Mouse (Mus musculus) neutrophil, adult 83 days (primary cell): ENCODE results near the gene Olfr1135. TPM values are rescaled to one million over a fixed set of nuclear protein-coding genes. Genes with fewer than 3 reads are reported as not detected.

ENCODE experiments used
- total RNA-seq, 2 experiments: library from RNA; stranded (reverse); gene quantifications; one replicate each; pipeline ENCODE4 v1.2.4; 2023

Gene Olfr1135
- total RNA-seq, result not detected

DNA sequence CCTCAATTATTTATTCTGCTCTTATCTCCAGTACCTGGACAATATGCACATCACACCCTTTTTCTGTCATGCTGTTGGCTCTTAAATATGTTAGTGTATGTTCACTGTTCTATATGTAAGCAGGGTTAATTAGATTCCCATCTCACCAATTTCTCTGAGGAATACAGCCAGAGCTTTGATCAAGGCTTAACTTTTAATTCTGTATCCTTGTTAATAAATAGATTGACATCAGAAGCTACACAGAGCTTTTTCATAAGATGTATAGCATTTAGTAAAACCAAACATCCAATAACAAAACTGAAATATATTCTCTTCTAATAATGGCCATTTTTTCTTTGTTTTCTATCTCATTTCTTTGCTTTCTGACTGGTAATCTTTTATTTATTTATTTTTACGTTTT lies at the start of gene Olfr1135:
TSS of gene Olfr1135 (minus strand) at position 101 of the 400 bp plus-strand sequence.

GRCm38 (mm10) chr2:87713079-87713478 lies 39.6 kb upstream of the Olfr1135 start, which contains the start of gene Olfr1137:
Gene Olfr1137, minus strand, starts transcription at chr2:87713179.

DNA sequence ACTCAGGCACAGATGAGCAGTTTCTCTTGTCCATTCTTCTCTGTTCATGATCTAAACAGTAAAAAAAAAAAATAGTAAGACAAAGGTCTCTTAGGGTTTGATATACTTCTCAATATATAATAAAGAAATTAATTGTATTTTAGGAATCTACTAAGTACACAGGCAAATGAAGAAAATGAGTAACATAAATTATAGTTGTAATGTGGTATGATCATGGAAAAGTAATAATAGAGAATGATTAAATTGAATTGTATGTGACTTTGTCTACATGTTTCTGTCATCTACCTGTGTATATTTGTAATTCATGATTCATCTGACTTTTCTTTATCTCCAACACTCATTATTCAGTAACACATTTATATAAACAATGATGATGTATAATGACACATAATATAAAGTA lies 20.4 kb upstream of the Olfr1135 start, which contains the start of gene Olfr1136:
TSS of gene Olfr1136 (minus strand) at position 101 of the 400 bp plus-strand sequence.

GRCm38 (mm10) chr2:87658360-87658759 lies 15.1 kb downstream of the Olfr1135 start, which contains the start of gene Olfr1134:
Gene Olfr1134, minus strand, starts transcription at chr2:87658460.

GRCm38 (mm10) chr2:87647274-87647673 lies 26.2 kb downstream of the Olfr1135 start, which contains the start of gene Olfr1133:
Gene Olfr1133, minus strand, starts transcription at chr2:87647374.

GRCm38 (mm10) chr2:87637435-87637834 lies 36.0 kb downstream of the Olfr1135 start, which contains the start of gene Olfr1132:
Gene Olfr1132, minus strand, starts transcription at chr2:87637535.

GRCm38 (mm10) chr2:87626804-87627203 lies 46.7 kb downstream of the Olfr1135 start, which contains the start of gene Olfr1131:
Gene Olfr1131, plus strand, starts transcription at chr2:87627104.

Other genes starting within 250 kb of the Olfr1135 start
- gene Olfr1124, start 243.4 kb downstream of the Olfr1135 start, total RNA-seq, result not detected
- gene Olfr1126, start 219.7 kb downstream of the Olfr1135 start, total RNA-seq, result not detected
- gene Pramel7, start 176.6 kb downstream of the Olfr1135 start, total RNA-seq, result not detected
- not detected for gene Pramel6, start 167.1 kb downstream of the Olfr1135 start, total RNA-seq
- gene Olfr153, start 141.9 kb downstream of the Olfr1135 start, total RNA-seq, result not detected
- not detected for gene Olfr1128, start 128.1 kb downstream of the Olfr1135 start, total RNA-seq
- gene Olfr1129, start 99.8 kb downstream of the Olfr1135 start, total RNA-seq, result not detected
- gene Olfr1130, start 67.5 kb downstream of the Olfr1135 start, total RNA-seq, result not detected
- not detected for gene Olfr1131, start 46.6 kb downstream of the Olfr1135 start, total RNA-seq
- gene Olfr1132, start 36.1 kb downstream of the Olfr1135 start, total RNA-seq, result not detected
- not detected for gene Olfr1133, start 26.3 kb downstream of the Olfr1135 start, total RNA-seq
- not detected for gene Olfr1134, start 15.2 kb downstream of the Olfr1135 start, total RNA-seq
- gene Olfr1136, start 20.3 kb upstream of the Olfr1135 start, total RNA-seq, result not detected
- gene Olfr1137, start 39.5 kb upstream of the Olfr1135 start, total RNA-seq, result not detected
- not detected for gene Olfr1138, start 66.3 kb upstream of the Olfr1135 start, total RNA-seq
- not detected for gene Olfr1140, start 70.1 kb upstream of the Olfr1135 start, total RNA-seq
- gene Olfr1141, start 80.3 kb upstream of the Olfr1135 start, total RNA-seq, result not detected
- gene Olfr152, start 105.8 kb upstream of the Olfr1135 start, total RNA-seq, result not detected
- gene Olfr1143, start 126.9 kb upstream of the Olfr1135 start, total RNA-seq, result not detected
- gene Olfr1145, start 136.2 kb upstream of the Olfr1135 start, total RNA-seq, result not detected
- not detected for gene Olfr1148, start 156.9 kb upstream of the Olfr1135 start, total RNA-seq
- gene Olfr1150-ps1, start 170.3 kb upstream of the Olfr1135 start, total RNA-seq, result not detected
- not detected for gene Olfr1151, start 182.2 kb upstream of the Olfr1135 start, total RNA-seq
- not detected for gene Olfr1152, start 192.8 kb upstream of the Olfr1135 start, total RNA-seq
- not detected for gene Olfr1153, start 221.3 kb upstream of the Olfr1135 start, total RNA-seq
- gene Olfr1154, start 231.5 kb upstream of the Olfr1135 start, total RNA-seq, result not detected